Mouse (Mus musculus) adrenal gland, postnatal 4 days (tissue): ENCODE results near the gene Bbof1. TPM values are rescaled to one million over a fixed set of nuclear protein-coding genes. Genes with fewer than 3 reads are reported as not detected.

Experiments
- DNase-seq, 2 experiments: peaks; one replicate each; pipeline ENCODE4 v3.0.0; 2021 to 2022; ENCODE audit warnings: low spot score in 2 of 2, mixed read lengths in 2 of 2
- long read RNA-seq, 2 experiments: library from polyadenylated mRNA; stranded (forward); transcript quantifications; one replicate each; pipeline ENCODE4 v2.0.0; 2021
- total RNA-seq, 2 experiments: library from RNA; stranded (reverse); gene quantifications; 2 replicates each; pipeline ENCODE4 v1.2.3; 2021

The Bbof1 gene
- total RNA-seq: 1 to 10 TPM; 3.0 to 5.1 TPM
- long read RNA-seq, experiment 1, partial matches to known transcripts: 0 of 2 reads
- long read RNA-seq, experiment 1, other reads (novel, unspliced or antisense): 2 of 2 reads
- long read RNA-seq, experiment 2, partial matches to known transcripts: 3 of 4 reads
- long read RNA-seq, experiment 2, other reads (novel, unspliced or antisense): 1 of 4 reads

DNA sequence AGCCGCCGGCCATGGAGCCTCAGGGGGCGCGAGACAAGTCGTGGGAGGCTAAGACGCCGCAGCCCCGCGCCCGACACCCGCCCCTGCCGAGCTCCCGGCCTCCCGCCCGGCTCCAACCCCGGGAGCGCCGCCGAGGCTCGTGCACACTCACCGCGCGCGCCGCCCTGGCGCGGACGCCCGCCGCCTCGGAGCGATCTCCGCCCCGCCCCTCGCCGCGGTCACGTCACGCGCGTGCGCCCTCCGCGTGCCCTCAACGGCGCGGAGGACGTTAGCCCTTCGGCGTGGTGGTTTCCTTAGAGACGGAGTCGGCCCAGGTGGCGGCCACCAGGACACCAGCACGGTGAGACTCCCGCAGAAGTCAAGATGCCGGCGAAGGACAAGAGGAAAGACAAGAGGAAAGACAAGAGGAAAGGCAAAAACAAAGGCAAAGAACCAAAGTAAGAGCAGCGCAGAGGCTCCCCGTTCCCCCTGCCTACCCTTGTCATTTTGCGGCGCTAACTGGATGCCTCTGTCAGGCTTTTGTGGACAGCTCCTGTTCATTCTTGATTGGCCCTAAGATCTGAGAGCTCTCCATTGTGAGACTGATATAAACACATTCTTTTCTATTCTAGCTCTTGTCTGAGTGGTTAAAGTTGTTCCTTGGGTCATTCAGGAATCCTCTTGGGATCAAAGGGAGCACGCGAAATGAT is at the start of gene Bbof1, which contains the start of gene Entpd5:
Bbof1 (plus strand) TSS at position 253 of the 689 bp plus-strand sequence.
Entpd5 (minus strand) TSS at position 211 of the 689 bp plus-strand sequence.
- DNase-seq: peak; percentile 72 to 84

DNA sequence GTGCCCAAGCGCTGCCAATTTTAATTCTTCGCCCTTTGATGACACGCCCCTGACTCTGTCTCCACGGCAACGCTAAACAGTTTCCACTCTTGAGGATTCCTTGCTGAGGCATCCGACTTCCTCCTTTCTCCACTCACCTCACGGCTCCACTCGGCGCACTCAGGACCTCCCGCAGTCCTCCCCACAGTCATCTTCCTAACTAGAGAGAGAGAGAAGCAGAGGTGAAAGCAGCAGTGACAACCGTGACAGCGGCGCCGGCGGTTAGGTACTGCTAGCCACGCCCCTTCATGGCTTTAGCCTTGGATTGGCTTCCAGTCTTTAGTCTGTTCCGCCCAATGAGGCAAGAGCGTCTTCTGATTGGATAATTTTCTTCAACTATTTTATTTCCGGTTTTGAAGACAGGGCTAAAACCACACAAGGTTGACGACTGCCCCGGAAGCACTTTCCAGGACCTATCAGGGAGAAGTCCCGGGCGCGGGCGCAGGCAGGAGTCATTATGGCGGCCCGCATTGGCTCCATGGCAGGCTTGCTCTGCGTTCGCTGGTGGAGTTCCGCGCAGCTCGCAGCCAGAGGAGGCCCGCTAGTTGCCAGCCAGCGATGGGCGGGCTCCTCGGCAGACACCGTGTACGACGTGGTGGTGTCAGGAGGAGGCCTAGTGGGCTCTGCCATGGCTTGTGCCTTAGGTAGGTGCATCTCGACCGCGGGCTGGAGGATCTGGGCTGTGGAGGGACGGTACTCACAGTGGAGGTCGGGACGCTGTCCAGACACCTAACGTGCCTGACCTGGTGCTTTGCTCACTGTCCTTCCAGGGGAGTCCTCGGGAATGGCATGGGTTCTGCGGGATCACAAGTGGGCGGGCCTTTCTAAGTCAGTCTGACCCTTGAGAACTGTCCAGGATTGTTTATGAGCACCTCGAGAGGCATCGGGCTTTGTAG is 47.0 kb upstream of the Bbof1 start, which contains the start of the genes Coq6 and Fam161b:
Coq6 (plus strand) TSS at position 103 of the 935 bp plus-strand sequence.
Fam161b (minus strand) TSS at position 279 of the 935 bp plus-strand sequence.
- DNase-seq: peak; percentile 72 to 91

DNA sequence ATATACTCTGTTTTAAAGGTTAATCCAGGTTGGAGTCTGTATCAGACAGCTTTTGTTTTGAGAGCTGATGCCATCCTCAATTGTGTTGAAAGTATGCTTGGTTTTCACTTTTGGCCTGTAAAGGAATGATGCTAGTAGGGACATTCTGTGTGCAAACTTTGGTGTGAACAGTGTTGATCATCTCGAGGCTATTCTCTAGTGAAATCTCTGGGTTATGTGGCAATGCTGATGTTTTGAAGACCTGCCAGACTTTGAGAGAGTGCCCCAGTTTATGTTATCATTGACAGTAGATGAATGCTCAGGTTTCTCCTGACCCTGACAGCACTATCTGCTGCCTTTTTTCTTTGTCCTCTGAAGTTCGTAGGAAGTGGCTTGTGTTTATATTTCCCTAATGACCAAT is 46.0 kb upstream of the Bbof1 start:
- no peak for DNase-seq

DNA sequence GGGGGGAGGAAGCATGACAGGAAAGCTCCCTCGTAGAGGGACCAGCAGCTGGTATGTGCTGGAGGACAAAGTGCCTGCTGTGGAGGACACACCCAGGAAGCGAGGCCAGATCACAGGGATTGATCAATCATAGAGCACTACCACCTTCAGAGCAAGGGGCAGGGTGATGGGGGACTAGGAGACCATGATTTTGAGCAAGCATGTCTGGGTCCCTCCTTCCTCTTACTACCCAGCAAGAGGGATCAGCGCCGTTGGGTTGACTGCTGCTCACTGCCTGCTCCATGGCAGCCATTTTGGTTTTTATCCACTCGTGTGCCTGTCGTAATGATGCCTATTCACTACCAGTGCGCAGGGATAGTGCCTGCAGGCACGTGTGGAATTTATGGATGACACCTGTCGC is 44.6 kb upstream of the Bbof1 start:
- DNase-seq: no peak

DNA sequence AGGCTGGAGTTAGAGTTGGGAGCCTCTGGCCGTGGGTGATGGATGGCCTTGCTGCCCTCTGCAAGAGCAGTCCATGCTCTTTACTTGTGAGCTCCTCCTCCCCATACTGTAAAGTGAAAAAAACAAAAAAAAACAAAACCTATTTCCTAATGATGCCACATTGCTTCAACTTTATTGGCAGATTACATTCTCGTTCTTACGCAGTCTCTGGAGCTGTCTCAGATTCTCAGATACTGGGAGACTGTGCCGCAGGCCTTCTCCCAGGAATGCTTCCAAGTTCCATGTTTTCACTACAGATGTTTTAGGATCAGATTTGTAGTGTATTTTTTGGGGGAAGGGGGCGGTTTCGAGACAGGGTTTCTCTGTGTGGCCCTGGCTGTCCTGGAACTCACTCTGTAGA is 43.7 kb upstream of the Bbof1 start:
- DNase-seq: no peak

DNA sequence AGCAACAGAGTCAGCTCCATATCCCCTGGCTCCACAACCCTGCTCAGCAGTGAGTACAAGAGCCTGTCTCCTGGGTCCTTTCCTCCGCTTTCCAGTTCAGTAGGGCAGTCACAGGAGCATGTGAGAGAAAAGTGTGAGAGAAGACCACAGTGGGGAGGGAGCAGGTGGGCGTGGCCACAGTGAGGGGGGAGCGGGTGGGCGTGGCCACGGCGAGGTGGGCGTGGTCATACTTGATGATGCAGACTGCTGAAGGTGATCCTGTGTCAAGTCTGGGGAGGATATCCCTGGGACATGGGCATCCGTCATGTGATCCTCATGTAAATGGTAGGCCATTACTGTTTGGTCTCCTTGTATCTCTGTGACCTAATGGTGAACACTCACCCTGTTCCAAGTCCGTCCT is 41.9 kb upstream of the Bbof1 start:
- no peak for DNase-seq

DNA sequence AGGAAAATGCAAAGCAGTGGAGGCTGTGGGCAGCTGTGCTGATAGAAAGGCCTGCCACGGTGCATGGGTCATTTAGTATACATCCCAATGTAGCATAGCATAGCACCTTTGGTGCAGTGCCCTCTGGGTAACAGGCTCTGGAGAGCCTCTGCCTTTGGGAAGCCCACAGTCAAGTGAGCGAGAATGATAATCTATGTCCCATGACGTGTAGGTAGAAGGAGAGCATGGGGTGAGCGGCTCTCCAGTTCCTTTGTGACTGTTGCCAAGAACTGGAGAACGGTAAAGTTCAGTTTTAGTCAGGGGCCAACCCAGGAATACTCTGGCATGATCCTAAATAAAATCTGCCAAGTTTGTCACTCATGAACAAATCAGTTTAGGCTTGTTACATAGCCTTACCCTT is 37.2 kb upstream of the Bbof1 start:
- no peak for DNase-seq

DNA sequence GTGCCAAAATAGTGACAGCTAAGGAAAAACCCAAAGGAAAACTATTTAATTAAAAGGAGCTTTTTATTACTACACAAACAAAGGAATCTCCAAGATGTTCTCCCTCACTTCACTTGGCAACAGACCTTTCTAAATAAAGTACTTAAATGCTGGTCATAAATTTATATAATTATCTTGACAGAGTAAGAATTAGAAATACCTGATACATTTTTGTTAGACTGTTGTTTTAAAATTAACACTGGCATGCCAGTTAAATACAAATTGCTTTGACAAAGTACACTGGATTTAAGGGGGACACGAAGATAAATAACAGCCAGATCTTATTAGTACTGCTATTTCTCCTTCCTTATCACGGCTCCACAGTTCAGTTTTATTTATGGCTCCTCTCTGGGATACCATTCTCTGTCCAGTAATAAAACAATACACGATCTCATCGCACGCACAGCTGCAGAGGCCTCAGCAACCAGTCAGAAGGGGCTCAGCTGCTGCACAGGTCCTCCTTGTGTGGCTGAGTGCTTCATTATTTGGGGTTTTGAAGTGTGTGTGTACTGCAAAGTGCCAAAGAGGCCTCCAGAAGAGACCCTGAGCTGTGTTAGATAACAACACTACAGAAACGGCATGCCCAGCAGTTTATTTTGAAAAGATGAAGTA is 34.9 kb upstream of the Bbof1 start:
- no peak for DNase-seq

DNA sequence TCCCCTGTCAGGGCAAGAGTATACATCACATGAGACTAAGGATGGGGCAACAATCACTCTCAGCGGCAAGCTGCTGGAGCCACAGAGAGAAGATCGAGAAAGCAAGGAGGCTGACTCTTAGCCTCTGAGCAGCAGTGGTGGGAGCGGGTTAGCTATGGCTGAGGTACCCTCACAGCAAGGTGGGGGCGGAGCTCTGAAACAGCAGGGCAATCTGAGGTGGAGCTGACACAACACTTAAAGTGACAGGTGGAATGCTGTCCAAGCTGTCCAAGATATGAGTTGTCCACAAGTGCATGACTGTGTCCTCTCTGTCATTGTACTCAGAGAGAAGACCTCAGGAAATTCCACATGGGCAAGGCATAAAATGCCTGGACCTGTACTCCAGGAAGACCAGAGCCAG is 26.5 kb upstream of the Bbof1 start:
- no peak for DNase-seq

DNA sequence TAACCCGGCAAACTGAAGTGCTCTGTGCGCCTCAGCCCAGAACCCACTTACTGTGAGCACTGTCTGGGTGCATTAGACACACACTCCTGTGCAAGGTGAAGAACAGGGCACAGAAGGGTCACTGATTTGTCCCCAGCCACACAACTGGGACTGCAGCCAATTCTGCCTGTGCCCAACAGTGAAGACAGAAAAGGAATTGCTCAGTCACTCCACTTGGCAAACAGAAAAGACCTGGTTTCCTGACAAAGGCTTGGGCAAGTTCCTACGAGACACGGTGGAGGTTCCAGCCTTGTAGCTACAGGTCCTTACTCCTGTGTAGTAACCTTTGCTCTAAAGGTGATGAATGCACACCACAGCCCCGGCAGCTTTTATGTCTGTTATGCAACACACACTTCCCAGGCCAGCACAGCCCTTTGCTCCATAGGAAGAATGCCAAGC is 24.2 kb upstream of the Bbof1 start:
- DNase-seq: no peak

DNA sequence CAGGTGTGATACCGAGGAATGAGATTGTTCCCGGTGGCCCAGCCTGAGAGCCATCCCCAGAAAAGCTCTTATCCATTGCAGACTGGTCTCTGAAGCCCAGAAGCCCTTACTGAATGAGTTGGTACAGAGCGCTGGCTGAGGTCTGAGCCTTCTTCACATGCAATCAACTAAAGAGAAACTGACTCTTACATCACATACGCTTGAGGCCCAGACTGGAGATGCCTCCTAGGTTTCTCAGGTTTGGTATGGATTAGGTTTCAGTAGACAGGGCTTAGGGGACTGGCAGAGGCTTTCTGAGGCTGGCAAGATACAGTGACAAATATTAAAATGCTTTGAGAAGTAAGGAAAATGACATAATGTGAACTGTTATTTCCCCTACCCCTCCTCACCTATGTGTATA is 23.5 kb upstream of the Bbof1 start:
- DNase-seq: no peak

DNA sequence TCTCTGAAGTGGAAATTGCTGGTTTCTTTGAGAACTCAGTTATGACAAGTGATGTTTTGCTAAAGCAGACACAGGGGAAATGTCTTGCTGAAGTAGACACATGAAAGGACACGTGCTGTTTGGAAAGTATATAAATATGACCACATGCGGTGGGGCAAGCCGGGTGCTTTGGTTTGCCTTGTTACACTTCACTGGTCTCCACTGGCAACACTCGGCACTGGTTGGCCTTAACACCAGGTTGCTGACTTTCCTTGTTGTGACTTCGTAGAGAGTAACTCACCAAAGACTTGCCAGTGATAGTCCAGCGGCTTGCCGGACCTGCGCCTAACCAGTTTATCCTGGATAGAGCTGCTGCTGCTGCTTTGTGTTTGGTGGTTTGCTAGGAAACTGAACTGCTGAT is 20.8 kb upstream of the Bbof1 start:
- no peak for DNase-seq

DNA sequence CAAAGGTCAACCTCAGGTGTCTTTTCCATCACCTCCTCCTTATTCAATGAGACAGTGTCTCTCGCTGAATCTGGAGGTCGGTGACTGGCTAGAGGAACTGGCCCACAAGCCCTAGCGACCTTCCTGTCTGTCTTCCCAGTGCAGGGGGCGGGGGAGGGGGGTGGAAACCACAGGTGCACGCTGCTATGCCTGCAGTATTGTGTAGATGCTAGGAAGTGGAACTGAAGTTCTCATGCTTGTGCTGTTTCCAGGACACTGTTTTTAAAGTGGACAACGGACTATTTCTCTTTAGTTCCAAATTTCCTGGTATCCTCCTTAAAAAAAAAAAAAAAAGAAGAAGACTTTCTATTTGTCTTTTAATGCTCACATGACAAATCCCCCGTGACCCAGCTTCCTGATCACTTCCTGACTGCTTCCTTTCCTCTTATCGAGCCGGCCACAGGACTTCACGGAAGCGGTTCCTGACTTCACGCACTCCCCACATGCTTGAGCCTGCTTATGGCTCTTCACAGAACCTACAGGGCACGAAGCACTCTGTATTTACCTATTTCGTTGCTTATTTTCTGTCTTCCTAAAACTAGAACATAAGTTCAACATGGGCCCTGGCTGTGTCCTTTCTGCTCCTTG is 20.0 kb upstream of the Bbof1 start:
- DNase-seq: no peak

DNA sequence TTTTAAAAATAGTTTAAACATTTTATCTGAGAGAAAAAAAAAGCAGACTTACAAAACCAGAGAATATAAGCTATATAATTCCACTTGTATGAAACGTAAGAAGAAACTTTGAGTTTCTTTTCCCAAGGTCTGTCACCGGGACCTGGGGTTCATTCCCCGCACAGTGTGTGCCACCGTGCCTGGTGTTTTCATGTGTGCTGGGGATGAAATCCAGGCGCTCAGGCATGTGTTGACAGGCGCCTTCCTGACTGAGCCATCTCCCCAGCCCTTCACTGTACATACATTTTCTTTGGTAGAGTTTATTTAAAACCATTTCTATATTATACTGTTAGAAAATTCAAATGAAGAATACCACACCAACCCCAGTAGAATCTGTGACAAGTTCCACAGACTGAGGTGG is 18.5 kb upstream of the Bbof1 start:
- no peak for DNase-seq

DNA sequence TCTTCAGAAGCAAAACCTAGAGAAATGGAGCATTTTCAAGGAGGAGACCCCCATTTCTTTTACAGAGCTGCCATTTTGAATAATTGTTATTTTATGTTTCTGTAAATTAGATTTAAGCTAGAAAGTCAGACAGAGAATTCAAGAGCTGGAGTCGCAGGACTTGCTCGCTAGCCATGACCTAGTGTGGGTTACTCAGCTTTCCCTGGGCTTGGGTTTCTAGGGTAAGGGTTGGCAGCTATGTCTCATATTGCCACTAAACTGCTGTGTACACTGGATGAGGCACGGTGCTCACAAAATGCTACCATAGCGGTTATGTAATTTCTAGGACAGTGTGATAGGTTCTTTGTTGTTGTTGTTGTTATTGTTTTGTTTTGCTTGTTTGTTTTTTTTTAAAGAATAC is 16.2 kb upstream of the Bbof1 start:
- no peak for DNase-seq

DNA sequence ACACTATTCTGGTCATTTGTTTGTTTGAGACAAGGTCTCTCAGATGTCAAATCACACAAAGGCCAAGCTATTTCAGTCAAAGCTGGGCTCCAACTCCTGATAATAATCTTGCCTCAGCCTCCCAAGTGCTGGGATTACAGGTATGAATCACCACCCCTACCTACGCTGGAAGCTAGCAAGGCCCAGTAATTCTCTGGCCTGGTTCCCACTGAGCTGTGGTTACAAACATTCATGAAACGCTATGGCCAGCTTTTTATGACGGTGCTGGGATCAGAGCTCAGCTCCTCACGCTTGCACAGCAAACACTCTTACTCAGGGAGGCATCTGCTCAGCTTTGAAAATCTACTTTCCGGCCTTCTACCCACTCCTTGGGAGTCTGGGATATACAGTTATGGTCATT is 15.0 kb upstream of the Bbof1 start:
- no peak for DNase-seq

DNA sequence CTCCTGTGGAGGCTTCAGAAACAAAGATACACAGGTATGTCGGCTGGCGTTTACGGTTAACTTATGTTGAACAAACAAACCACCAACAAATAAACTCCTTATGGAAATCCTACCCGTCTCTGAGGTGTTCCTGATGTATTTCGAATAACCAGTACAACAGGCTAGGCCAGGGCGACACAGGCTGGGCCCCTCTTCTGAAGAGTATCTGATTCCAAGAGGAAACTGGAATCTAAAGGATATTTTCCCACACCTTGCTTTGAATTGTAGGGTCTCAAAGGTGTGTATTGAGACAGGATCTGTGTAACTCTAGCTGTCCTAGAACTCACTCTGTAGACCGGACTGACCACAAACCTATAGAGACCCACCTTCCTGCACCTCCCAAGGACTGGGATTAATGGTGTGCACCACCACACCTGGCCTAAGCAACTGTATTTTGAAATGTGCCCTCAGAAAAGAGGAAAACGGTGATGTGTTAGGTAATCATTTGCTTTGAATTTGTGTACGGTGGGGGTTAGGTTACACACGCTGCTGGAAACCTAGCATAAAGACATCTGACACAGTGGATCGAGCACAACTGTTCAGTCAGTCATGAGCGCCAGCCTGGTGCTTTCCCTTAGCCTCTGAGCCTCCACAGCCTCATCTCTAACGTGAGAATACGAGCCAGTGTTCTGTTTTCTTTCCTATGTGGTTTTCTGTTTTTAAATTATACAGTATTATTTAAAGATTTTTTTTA is 11.8 kb upstream of the Bbof1 start:
- no peak for DNase-seq

DNA sequence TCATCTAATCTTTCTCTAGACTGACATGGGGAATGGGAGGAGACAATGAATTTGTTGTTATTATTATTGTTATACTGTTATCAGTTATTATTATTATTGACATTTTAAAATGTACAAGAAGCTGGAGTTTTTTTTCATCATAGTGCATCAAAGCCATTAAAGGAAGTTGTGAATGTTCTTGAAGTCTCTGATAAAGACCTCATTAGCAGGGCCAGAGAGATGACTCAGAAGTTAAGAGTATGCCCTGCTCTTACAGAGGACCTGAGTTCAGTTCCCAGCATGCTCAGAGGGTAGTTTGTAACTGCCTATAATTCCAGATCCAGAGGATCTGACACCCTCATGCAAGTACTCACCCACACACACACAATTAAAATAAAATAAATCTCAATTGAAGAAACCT is 11.2 kb upstream of the Bbof1 start:
- DNase-seq: no peak

DNA sequence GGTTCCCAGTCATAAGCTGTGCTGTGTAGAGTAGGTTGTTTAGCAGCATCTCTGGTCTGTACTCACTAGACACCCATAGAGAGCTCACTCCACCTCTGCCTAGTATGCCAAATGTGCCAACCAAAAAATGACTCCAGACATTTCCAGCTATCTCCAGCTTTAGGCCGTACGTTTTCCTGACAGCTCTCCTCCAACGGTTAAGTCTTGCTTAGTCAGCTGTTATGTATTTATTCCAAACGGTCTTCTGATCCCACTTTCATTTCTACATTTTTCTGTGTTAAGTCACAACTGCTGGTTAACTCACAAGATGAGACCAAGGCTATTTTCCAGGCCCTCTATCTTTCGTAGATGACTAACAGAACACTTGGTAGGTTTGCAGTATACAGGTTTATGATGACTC is 10.2 kb upstream of the Bbof1 start:
- DNase-seq: no peak

DNA sequence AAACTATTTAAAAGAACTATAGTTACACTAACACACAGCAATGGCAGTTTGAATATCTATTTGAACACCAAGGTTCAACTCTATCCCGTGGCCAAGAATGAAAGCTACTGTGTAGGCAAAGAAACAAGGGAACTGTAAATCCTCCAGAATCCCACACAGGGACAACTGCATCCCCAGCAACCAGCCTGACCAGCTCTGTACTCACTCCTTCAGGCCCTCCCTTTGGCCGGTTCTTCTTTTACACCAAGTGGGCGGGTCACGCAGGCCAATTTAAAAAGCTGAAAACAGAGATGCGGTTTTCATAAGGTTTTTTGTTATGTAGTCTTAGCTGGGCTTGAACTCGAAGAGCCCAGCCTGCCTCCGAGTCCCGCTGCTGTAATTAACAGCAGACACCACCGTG is 9.7 kb upstream of the Bbof1 start:
- no peak for DNase-seq
